Mouse (Mus musculus): ENCODE data around the gene 4930444G20Rik.

DNA sequence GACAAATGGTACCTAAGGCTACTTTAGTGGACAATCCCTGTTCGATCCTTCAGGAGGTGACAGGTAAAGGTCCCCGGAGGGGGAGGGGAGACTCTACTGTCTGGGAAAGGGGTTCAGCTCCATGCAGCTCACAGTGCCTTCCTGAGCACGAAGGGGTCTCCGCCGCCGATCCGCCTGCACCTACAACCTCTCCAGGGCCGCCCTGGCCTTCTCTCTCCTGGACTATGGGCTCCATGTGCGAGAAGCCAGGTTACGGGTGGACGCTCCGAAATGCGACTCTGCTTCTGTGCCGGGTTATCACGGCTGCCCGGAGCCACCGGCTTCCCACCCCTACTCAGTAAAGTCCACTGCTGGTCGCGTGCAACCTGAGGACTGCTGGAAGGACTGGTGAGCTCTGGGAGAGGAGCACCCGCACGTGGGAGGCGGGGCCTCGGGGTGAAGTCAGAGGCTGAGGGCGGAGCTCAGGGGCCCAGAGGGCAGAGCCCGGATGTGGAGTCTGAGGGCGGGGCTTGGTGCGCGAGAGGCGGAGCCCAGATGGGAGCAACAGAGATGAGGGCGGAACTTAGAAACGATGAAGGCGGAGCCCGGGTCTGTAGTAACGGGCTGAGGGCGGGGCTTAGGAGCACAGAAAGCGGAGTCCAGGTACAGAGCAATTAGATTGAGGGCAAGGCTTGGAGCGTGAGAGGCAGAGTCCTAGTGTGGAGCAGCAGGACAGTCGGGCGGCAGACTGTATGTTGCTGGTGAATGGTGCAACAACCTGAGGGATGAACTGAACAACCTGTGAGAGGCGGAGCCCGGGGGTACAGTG lies 9.5 kb downstream of the 4930444G20Rik start:
- TF ChIP-seq CTCF (IDR thresholded peaks at IDR 0.05; ENCODE audit: low read depth), result no peak
- no peak for TF ChIP-seq EP300 (IDR thresholded peaks at IDR 0.05; ENCODE audit: low read depth)
